Mouse (Mus musculus): ENCODE results near the gene Gm29609. TPM values are rescaled to one million over a fixed set of nuclear protein-coding genes. Genes with fewer than 3 reads are reported as not detected.
"Not testable (repeated sequence)": the region's sequence is repeated elsewhere in the genome, so short reads cannot be mapped to it uniquely, and the experiment has no call there.

Gene Gm29609
- total RNA-seq (2015) (0.35 and 0.59 TPM in 2 replicates), total RNA-seq (2017) (0.10 TPM in 1 of 2 replicates, not detected in the other)

DNA sequence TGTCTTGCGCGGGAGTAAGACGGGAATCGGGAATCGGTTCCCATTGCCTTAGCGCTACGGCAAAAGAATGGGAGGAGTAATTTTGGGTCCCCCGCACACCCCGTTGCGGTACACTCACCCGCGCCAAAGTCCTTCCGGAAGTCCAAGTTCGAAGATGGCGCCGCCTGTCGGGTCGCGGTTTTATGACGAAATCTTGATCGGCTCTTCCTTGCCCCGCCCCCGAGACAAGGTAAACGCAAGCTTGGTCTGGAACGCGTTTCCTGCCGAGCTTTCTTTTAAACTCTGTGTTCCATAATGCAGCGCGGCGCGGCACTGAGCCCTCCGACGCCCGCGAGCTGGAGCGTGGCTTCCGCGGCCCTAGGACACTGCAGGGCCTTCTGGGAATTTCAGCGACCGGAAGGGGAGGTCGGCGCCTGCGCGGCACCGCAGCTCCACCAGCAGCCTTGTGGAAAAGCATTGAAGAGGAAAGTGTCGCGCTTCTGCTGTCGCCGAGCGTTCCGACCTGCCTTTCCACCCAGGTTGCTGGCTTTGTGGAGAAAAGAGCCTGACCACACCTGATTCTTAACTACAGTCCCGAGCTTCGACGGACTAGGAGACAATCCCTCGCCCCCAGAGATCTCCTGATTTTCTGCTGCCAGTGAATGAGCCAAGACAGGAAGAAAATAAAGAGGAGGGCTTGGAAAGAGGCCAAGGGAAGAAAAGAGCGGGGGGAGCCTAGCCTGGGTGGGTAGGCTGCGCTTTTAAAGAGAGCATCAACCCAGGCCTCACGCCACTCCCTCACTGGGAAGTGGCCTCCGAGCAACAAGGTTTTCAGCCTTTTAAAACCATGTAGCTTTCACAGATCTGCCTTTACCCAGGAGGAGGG lies at the start of gene Gm29609, which contains the start of gene Gtf3c2:
Gm29609 (minus strand) TSS at position 146 of the 865 bp plus-strand sequence.
Gtf3c2 (minus strand) TSS at position 379 of the 865 bp plus-strand sequence.
- peak; percentile 86 for ATAC-seq (replicated peaks; ENCODE audit: poor library complexity)

DNA sequence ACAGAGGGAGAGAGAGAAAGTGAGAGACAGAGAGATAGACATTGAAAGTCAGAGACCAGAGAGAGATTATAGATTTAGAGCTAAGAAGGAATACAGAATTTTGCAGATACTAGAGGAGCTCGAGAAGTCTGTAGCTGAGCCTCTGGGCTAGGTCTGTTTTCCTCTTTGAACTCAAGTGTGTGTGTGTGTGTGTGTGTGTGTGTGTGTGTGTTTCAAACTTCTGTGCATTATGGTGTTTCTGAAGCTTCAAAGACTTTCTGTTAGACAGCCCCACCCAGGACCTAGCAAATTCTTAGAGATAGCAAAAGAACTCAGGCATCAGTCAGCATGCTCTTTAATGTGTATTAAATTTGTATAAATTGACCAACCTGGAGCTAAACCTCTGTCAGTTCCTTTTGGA lies 46.9 kb upstream of the Gm29609 start:
- ATAC-seq (replicated peaks; ENCODE audit: poor library complexity): no peak

DNA sequence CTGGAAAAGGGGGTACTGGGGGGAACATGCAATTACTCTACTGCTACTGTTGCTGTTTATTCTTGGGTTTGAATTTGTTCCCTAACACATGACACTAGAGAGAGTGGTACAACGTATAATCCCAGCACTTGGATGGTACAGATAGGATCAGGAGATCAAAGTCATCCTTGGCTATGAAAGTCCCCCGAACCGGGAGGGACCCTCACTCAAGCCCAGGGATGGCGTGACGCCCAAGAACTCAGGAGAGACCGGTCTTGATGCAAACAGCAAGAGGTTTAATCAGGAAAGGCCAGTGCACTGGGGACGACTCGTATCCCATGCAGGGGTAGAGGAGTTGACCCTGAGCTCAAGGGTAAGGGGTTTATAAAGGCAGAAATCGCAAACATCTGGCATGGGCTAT lies 43.0 kb upstream of the Gm29609 start:
- no peak for ATAC-seq (replicated peaks; ENCODE audit: poor library complexity)

DNA sequence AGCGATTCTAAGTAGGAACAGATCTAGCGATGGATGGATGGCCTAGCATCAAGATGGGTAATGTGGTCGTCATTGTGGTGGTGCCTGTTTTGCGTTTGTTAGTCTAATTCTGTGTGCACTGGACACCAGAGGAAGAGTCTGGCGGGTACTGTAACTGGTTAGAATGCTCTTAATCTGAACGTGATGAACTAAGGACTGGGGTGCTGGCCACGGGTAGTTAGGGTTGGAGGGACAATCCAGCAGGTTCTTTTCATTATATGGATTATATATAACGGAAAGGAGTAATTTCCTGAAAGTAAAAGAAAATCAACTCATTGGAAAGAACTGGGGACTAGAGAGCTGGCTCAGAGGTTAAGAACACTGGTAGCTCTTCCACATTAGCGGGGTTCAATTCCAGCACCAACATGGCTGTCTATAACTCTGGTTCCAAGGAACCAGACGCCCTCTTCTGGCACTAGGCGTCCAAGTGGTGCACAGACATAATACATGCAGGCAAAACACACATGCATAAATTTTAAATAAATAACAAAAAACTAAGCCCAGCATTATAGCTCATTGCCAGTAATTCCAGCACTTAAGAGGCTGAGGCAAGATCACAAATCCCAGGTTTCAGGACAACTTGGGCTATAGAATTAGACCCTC lies 41.7 kb upstream of the Gm29609 start:
- peak; percentile 40 for ATAC-seq (replicated peaks; ENCODE audit: poor library complexity)

DNA sequence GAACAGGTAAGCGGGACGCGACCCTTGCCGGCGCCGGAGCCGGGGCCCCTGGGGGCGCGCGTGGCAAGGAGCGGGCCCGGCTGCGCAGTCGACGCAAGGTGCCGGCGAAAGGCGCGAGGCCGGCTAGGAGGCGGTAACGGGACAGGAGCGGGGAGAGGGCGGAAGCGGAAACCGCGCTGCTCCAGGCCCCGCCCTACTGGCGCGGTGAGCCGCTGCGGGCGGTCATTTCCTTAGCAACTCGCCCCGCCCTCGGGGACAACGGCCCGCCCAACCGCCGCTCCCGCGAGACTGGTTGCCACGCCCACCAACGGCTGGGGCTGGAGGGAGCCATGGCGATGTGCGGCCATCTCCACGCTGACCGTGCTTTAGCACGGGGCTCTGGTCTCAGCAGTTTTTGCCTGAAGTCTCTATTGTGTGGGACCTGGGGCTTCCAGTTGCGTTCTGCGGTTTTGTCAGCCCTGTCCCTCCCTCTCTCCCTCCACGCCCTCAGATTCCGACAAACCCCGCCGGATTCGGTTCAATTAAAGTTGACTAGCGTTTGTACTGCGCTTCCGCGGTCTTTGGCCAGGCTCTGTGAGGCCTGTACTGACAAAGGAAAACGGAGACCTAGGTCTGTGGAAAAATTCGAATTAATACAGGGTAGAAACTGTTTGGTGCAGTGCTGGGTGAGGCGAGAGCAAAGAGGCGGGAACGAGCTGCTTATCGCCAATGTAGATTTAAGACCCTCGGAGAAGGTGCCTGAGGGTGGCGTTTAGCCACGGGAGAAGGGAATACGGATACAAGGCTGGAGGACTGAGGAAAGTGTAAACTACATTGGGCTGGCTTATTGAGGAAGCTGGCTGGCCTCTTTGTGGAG lies 41.0 kb upstream of the Gm29609 start, which contains the start of gene Ppm1g:
Ppm1g (minus strand) TSS at position 240 of the 856 bp plus-strand sequence.
- ATAC-seq (replicated peaks; ENCODE audit: poor library complexity): peak; percentile 89

DNA sequence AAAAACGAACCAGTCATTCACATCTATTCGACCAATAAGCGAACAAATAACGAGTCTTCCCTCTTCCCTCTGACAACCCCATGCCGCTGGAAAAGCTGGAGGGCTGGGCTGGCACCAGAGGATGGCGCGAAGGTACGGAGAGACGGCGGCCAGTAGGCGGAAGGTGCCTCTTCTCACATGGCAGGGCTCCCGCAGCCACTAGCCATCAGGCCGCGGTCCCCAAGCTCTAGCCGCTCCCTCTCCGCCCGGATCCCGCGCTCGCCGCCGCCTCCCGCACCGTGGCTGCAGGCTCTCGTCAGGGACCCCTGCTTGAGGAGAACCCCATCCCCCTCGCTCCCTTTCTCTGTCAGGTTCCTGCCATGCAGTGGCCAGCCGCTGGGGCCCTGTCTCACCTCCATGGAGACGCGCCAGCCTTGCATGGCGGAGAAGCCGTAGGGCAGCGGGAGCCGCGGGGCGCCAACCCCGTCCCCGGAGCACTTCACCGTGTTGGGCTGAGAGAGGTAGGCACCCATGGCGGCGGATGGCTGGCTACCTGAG lies 40.3 kb upstream of the Gm29609 start:
- peak; percentile 7; the same call in 1 of the 2 replicates for ATAC-seq (replicated peaks; ENCODE audit: poor library complexity)

DNA sequence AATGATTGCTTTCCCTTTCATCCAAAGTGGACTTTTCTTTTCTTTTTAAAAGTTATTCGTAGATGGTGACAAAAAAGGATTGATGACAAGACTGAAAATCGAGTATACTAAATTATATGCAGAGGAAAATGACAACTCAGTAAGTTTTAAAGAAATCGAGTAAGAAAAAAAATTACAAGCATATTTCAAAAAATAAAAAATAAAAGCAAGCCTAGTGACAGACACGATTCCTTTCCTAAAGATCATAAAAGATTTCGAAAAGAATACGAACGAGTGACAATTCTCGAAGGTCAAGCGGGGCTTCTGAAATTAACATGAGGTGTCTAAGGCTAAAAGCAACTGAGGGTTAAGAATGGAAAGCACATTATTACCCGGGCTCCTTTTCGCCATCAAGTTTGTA lies 39.8 kb upstream of the Gm29609 start:
- ATAC-seq (replicated peaks; ENCODE audit: poor library complexity): no peak

DNA sequence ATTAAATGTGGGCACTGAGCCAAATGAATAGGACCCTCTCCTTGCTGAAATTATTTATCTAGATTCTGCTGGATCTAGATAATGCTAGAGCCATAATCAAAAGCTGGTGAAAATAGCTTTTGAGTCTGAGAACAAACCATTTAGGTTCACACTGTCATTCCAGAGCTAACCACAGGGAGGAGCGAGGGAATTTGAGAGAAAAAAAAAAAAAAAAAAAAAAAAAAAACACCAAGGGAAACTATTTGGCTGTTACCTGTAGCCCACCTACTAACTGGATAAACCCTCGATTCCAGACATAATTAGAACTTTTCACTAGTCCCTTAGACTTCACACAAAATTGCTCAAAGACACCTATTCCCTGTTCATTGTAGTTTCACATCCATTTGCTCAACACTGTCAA lies 39.4 kb upstream of the Gm29609 start:
- peak; percentile 24; the same call in 1 of the 2 replicates for ATAC-seq (replicated peaks; ENCODE audit: poor library complexity)

DNA sequence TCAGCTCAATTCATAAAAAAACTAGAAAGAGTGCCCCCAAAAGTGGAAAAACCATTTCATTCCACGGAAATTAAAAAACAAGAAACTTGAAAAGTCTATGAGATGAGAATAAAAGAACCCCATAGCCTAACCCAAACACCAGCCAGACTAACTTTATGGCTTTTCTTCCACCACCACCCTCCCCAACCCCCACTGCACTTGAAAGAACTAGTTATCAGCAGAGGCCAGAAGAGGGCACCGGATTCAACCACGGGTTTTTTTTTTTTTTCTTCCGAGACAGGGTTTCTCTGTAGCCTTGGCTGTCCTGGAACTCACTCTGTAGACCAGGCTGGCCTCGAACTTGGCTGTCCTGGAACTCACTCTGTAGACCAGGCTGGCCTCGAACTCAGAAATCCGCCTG lies 38.6 kb upstream of the Gm29609 start:
- peak; percentile 40 for ATAC-seq (replicated peaks; ENCODE audit: poor library complexity)

DNA sequence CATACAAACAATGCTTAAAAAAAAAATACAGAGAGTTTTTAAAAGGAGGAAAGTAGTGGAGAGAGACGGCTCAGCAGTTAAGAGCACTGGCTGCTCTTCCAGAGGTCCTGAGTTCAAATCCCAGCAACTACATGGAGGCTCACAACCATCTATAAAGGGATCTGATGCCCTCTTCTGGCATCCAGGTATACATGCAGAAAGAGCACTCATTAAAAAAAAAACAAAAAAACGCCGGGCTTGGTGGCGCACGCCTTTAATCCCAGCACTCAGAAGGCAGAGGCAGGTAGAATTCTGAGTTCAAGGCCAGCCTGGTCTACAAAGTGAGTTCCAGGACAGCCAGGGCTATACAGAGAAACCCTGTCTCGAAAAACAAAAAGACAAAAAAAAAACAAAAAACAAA lies 36.8 kb upstream of the Gm29609 start:
- ATAC-seq (replicated peaks; ENCODE audit: poor library complexity): not testable (repeated sequence)

DNA sequence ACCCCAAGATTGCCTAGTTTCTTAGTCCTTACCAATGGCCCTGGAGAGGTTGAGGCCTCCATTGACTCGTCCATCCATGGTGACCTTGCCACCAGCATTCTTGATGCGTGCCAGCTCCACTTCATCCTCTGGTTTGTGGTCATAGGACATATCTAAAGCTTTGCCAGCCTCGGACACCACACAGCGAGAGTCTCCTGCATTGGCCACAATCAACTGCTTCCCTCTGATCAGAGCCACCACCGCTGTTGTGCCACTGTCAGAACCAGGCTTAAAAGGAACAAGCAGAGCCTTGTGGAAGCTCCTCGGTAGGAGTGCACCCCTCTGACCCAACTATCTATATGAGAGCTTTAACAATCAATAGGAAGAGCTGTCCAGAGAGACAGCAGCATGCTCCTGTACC lies 24.7 kb upstream of the Gm29609 start:
- ATAC-seq (replicated peaks; ENCODE audit: poor library complexity): no peak

DNA sequence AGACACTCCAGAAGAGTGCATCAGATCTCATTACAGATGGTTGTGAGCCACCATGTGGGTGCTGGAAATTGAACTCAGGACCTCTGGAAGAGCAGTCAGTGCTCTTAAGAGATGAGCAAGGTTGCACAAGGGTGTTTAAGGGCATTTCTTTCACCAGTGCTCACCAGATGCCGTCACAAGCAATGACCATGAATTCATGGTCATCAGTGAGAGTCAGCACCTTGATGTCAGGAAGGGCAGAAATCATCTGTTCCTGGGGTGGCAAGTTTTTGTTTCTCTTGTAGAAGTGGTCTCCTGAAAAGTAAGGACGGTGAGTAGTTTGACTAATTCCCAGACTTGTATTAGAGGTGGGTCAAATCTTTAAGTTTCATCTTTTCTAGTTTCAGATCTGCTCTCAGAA lies 24.2 kb upstream of the Gm29609 start:
- no peak for ATAC-seq (replicated peaks; ENCODE audit: poor library complexity)

DNA sequence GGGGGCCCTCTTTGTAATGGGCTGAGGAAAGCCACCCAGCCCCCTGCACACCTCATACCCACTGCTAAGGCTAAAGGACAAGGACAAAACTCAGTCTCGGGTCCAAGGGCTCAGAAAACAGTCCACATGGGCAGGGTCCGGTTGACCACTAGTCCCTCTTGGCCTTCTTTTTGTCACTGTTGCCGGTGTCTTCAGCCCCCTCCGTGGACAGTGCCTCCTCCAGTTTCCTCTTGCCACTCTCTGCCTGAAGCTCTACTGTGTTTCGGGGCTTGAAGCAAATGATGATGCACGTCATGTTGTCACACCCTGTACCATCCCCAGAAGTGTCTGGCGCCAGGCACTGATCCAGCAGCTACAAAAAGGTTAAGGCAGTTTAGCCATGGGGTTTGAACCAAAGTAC lies 23.2 kb upstream of the Gm29609 start:
- no peak for ATAC-seq (replicated peaks; ENCODE audit: poor library complexity)

DNA sequence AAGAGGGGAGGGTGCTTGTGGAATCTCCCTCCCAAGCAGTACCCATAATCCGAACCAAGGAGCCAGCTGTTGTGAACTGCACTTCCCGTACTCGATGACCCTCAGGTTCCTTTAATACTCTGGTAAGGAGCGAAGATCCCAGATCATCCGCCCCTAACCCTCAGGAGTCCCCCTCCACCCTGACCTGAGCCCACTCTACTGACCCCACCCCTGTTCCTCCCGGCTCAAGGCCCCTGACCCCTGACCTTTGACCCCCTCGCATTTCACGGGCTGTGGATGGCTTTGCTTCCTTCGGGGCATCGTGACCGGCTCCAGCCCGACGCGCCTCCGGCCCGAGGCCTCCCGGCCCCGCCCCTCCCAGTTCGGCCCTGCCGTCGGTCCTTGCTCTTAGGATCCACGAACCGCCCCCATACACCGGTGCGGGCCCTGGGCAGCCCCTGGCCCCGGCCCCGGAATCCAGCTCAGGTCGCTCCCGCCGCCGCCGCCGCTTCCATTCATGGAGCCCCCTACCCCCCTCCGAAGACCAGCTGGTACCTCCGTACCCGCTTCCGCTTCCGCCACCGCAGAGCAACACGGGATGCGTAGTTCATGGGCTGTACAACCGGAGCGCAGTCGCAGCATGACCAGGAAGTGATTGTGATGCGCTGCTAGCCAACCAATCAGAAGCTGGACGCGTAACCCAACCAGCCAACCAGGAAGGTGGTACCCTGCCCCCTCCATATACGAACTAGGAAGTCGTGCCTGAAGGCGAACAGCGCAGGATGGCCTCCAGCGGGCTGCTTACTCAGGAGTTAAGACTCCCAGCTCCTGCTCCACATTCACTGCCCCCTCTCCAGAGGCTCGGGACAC lies 22.3 kb upstream of the Gm29609 start, which contains the start of gene Zfp513:
Zfp513 (minus strand) TSS at position 562 of the 849 bp plus-strand sequence.
- ATAC-seq (replicated peaks; ENCODE audit: poor library complexity): peak; percentile 96

DNA sequence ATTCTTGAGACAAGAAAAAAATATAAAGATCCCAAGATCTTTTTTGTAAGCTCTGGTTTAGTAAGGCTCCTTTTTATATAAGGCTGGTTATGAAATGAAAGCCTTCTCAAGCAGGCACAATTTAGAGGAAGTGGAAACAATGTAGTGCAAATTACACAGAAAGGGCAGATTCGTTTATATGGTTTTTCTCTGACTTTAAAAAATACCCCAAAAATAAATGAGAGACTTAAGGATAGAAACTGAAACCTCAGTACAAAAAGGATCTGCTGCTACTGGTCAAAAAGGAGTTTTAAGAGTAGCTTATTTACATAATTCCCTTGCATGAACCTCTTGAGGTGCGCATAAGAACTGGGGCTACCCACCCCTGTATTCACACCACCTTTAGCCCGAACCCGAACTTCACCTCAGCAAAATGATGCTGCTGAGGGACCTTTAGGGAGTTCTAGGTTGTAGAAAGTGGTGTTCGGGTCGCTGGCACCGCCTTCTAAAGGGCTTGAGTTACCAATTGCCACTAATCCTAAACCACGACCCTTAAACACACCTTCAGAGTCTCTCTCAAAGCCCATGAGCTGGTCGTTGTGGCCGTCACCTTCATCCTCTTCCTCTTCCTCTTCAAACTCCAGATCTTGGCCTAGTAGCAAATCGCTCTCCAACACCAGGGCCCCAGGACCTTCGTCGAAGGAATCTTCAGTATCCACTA lies 21.5 kb upstream of the Gm29609 start:
- ATAC-seq (replicated peaks; ENCODE audit: poor library complexity): no peak

DNA sequence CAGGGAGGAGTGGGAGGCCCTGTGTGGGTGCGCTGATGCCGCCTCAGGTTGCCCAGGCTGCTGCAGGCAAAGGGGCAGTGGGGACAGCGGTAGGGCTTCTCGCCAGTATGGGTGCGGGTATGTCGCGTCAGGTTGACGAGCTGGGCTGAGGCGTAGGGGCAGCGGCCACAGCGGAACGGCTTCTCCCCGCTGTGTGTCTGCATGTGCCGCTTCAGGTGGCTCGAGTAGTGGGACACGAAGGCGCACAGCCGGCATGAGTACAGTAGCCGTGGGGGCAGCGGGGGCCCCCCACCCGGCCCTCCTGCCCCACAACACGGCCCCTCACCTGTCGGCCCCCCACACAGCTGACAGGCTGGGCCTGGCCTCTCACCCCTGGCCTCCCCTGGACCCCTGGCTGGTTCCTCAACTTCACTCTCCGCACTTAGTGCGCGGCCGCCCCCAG lies 20.6 kb upstream of the Gm29609 start:
- ATAC-seq (replicated peaks; ENCODE audit: poor library complexity): no peak

DNA sequence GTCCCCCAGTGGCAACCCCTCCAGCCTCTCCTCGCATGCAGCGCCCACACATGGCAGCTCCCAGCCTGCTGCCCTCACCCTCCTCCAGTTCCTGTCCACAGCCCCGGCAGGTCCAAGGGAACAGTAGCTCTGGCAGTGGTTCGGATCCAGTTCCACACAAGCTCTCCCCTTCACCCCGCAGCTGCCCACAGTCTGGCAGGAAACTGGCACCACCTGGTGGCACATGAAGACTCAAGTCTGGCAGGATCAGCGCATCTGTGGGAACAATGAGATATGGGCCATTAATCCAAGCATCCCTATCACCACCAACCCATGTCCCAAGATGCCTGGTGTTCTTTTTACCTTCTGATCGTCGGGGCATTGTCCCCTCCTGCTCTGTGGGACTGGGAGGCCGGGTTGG lies 20.2 kb upstream of the Gm29609 start:
- no peak for ATAC-seq (replicated peaks; ENCODE audit: poor library complexity)

DNA sequence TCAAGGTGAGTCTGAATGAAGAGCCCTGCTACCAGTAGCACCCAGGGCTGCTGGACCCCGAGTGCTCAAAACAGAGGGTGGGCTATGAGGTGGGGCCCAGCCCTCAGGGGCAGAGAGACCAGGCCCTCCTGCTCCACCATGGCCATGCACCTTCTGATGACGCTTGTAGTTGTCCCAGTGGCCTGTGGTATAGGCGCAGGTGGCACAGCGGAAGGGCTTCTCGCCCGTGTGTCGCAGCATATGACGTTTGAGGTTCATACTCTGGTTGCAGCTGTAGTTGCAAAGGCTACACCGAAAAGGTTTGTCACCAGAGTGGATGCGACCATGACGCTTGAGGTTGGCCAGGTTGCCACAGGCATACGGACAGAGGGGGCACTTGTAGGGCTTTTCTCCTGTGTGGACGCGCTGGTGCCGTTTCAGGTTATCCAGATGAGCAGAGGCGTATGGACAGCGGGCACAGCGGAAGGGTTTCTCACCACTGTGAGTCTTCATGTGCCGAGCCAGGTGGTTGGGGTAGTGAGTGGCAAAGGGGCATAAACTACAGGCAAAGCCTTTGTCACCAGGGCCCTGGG lies 19.7 kb upstream of the Gm29609 start:
- no peak for ATAC-seq (replicated peaks; ENCODE audit: poor library complexity)

All from megakaryocyte progenitor cell, adult 5-6 weeks (primary cell).